Mouse (Mus musculus) layer of hippocampus, adult 9-10 months (tissue): ENCODE measurements around the gene Arfrp1.
A peak's percentile ranks its signal among the peaks of the same experiment; 100 is the strongest.

Source experiments
- DNase-seq: peaks from one replicate; pipeline ENCODE4 v3.0.0; 2022; ENCODE audit warnings: low spot score

Arfrp1 gene

GRCm38 (mm10) chr2:181377230-181377629 is 12.0 kb upstream of the Arfrp1 start:
- no peak for DNase-seq

- DNase-seq, result no peak
These were observed 10.6 kb upstream of the Arfrp1 start for GRCm38 (mm10) chr2:181375787-181376186.

- no peak for DNase-seq
These were observed 4.8 kb upstream of the Arfrp1 start for GRCm38 (mm10) chr2:181370001-181370400.

GRCm38 (mm10) chr2:181365655-181366075 is 461 bp upstream of the Arfrp1 start:
- DNase-seq, result no peak

- DNase-seq, result no peak
These were observed 731 bp downstream of the Arfrp1 start for GRCm38 (mm10) chr2:181364487-181364859.

GRCm38 (mm10) chr2:181363946-181364345 is 1.3 kb downstream of the Arfrp1 start:
- DNase-seq, result no peak

- DNase-seq, result no peak
These were observed 8.4 kb downstream of the Arfrp1 start for GRCm38 (mm10) chr2:181356780-181357179.

GRCm38 (mm10) chr2:181342766-181343165 is 22.4 kb downstream of the Arfrp1 start:
- no peak for DNase-seq

GRCm38 (mm10) chr2:181340426-181340825 is 24.8 kb downstream of the Arfrp1 start:
- no peak for DNase-seq

GRCm38 (mm10) chr2:181334023-181334422 is 31.2 kb downstream of the Arfrp1 start:
- DNase-seq, result peak; percentile 85

- DNase-seq, result no peak
These were observed 32.7 kb downstream of the Arfrp1 start for GRCm38 (mm10) chr2:181332542-181332941.

GRCm38 (mm10) chr2:181326098-181326497 is 39.1 kb downstream of the Arfrp1 start:
- no peak for DNase-seq

- no peak for DNase-seq
These were observed 43.1 kb downstream of the Arfrp1 start for GRCm38 (mm10) chr2:181322136-181322535.

- DNase-seq, result no peak
These were observed 45.1 kb downstream of the Arfrp1 start for GRCm38 (mm10) chr2:181320103-181320499.

GRCm38 (mm10) chr2:181319248-181320102 is 45.7 kb downstream of the Arfrp1 start, which contains the start of gene Rtel1:
Rtel1 (plus strand) TSS chr2:181319739.
- DNase-seq, result peak; percentile 40

- no peak for DNase-seq
These were observed 51.0 kb downstream of the Arfrp1 start, which contains the start of gene Stmn3 for GRCm38 (mm10) chr2:181314080-181314810. Stmn3 (minus strand) TSS chr2:181314500.

GRCm38 (mm10) chr2:181313344-181314079 is 51.7 kb downstream of the Arfrp1 start:
- no peak for DNase-seq

- no peak for DNase-seq
These were observed 52.2 kb downstream of the Arfrp1 start for GRCm38 (mm10) chr2:181313006-181313343.

- no peak for DNase-seq
These were observed 52.8 kb downstream of the Arfrp1 start for GRCm38 (mm10) chr2:181312435-181312834.
